Mouse (Mus musculus): ENCODE measurements around the gene Gm3625.

Gm3625 gene

DNA sequence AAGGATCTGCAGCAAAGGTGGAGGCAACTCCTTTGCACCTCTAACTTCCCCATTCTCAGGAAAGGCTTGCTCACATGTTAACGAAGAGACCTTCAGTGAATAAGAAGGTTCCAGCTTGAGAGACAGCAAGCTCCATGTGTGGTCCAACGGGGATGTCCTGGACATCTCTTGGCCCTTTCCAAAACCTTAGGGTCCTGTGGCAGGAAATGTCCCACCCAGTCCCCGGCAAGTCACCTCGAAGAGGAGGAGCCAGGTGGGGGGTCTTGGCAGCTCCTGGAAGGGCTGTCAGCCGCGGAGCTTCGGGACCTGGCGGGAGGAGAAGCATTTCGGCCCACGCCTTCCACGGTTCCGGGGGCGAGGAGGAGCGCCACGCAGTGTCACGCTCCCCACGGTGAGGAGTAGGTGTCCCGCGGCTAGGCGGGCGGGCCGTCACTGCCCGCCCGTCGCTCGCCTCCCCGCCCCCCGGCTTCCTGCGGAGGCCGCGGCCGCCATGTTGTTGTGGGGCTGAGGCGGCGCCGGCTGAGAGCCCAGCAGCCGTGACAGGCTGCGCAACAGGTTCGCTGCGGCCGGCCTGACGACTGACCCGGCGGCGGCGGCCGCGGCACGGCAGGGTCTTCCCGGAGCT, at the start of gene Gm3625, which contains the start of gene Itsn2:
Gene Gm3625, minus strand, starts transcription at position 387 of the 625 bp plus-strand sequence.
Gene Itsn2, plus strand, starts transcription at position 98 of the 625 bp plus-strand sequence.
- peak; percentile 51 for DNase-seq (ENCODE audit: low spot score)

DNA sequence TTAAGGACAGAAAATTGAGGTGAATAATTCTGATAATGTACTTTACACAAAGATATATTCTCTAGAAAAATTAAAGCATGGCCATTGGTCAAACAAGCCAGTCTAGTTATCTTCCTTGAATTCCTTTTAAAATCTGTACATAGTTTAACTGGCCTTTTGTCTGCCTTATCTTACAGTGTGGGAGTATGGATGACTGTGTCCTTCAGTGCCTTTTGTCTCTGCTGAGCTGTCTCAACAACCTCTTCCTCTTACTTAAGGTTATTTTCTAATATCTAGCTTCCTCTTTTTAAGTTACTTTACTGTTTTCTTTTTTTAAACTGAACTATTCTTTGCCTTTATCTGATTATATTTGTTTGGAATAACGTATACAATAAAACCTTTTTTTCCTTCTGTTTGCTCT, 48.0 kb upstream of the Gm3625 start:
- DNase-seq (ENCODE audit: low spot score) = no peak

DNA sequence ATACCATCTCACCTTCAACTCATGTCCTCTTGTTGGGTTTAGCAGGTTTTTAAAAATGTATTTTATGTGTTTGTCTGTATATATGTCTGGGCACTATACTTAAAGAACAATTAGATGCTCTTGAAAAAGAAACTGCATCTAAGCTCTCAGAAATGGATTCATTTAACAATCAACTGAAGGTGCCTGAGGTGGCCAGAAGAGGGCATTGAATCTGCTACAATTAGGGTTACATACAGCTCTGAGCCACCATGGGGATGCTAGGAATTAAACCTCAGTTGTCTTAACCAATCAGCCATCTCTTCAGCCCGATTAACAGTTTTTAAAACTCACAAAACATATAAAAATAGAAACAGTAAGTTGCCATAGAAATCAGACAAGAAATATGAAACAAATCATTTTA, 45.7 kb upstream of the Gm3625 start:
- DNase-seq (ENCODE audit: low spot score) = no peak

DNA sequence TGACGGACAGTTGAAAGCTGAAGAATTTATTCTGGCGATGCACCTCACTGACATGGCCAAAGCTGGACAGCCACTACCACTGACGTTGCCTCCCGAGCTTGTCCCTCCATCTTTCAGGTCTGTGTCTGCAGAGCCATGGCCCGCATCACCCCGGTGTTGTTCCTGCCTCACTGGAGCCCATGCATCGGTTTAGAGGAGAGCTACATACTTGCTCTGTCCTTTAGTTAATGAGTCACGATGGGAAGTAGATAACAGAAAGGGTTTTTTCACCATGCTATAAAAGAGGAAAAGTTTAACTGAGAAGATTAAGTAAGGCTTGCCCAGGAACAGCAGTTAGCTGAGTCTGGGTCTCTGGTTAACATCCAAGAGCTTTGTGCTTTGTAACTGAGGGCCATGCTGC, 40.2 kb upstream of the Gm3625 start:
- no peak for DNase-seq (ENCODE audit: low spot score)

DNA sequence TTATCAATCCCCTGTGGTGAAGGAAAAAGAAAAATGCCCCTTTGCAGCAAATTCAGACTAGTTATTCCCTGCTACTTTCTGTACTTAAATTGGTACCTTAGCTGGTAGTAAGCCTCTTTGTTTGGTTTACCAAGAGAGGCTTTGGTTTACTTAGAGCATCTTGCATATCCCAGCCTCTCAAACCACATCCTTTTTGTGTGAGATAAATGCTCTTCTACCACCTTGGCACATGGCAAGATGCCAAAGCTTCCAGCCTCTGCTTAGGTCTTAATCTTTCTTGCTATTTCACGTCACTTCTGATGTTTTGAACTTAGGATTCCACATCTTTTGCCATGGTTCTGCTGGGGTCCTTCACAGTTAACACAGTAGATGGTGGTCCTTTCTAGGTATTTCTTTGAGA, 31.5 kb upstream of the Gm3625 start:
- DNase-seq (ENCODE audit: low spot score) = no peak

DNA sequence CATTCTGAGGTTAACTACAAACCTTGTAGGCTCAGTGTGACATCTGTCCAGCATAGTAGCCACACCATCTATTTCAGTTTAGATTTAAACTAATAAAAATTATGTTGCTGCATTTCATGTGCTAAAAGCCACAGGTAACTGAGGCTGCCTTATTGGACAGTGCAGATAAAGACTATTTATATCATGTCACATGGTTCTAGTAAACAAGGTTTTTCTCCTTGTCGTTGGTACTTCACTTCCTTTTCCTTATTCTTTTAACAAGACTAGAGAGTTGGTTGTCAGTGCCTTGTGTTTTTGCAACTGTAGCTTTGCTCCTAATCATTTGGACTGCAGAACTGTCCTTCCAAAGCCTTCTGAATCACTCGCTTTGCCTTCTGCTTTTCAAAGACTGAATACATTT, 22.0 kb upstream of the Gm3625 start:
- DNase-seq (ENCODE audit: low spot score) = no peak

DNA sequence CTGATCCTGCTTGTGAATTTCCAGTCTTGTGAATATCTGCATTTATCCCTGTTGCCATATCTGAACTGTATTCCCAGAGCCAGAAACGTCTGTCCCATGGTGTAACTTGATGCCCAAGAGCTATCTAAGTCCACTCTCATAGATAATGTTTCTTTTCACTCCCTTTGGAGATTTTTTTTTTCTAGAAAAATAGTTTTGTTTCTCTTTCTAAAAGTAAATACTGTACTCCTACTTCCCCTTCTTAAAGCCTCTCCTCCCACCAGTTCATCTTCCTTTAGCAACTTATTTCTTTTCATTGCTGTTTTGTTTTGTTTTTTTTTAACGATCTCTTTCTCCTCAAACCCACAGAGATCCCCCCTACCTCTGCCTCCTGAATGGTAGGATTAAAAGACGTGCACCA, 13.9 kb upstream of the Gm3625 start:
- DNase-seq (ENCODE audit: low spot score) = no peak

DNA sequence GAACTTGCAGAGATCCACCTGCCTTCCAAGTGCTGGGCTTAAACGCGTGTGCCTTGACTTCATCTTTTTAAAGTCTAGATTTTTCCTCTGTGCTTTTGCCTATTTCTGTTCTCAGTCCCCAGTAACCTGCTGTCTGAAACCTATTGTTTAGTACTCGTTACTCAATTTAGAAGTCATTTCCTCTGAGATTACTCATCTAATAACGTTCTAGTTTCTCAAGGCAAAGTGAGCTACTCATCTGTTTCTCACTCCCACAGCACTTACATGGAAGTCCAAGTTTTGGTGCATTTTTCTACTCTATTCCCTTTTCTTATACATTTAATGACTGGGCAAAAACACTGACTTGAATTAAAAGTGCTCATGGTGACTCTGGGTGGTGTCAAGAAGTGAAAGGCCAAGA, 7.0 kb upstream of the Gm3625 start:
- DNase-seq (ENCODE audit: low spot score) = no peak

DNA sequence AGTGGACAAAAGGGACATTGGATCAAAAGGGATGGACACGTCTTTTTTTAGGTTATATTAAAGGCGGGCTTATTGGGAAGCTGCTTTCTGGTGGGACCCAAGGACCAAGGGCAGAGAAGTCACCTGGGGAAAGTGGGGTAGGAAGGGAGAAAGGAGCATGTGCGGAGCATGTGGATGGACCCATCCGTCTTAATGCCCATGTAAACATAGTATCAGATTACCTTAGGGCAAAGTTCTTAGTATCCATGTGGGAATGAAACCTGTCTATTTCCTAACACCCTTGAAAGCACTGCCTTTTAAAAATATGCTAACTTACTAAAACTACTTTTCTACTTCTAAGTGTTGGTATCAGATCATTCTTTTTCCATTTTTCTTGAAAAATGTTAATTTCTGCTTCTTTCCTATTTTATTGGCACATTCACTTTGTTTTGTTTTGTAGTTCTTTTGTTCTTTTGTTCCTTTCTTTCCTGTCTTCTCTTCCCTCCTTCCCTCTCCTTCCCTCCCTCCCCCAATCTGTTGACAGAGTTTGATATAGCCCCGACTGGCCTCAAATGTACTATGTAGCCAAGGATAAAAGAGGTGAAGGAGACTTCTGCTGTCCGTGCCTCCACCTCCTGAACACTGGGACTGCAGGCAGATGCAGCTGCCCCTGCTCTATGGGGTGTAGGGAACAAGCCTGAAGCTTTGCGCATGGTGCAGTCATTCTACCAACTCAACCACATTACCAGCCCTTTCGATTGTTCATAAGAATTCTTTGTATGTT, 6.1 kb upstream of the Gm3625 start:
- no peak for DNase-seq (ENCODE audit: low spot score)

DNA sequence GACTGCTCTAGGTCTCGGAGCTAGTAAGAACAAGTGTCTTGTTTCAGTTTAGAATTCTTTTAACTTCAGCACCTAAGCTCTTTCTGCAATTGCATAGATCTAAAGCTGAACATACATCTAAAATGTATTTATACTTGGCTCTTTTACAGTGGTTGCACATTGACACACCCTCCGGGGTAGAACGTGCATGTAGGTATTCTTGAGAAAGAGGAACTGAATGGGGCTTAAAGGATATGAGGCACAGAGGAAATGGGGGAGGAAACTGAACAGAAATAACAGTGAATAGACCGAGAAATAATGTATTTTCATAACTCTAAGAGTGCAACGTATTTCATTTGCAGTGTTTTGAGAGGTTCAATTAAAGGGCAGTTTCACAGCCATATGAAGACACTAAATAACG, 2.3 kb upstream of the Gm3625 start:
- no peak for DNase-seq (ENCODE audit: low spot score)

DNA sequence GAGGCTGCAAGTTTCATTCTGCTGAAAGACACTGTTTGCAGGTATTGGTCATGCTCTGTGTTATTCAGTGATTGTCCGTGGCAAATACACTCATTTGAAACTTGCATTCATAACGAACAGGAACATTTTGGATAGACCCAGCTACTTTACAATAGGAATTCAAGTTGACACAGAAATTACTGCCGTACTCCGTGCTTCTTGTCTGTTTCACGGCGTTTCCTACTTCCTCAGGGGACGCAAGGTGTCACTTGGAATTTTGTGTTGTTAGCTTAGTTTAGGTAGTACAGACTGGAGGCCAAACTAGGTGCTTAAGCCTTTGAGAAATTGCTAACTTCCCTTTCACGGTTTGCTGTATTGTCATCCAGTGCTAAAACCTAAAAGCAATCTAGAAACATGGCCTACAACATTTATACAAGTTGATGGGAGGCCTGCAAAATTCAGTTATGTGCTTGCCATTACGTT, 1.2 kb upstream of the Gm3625 start:
- DNase-seq (ENCODE audit: low spot score) = no peak

DNA sequence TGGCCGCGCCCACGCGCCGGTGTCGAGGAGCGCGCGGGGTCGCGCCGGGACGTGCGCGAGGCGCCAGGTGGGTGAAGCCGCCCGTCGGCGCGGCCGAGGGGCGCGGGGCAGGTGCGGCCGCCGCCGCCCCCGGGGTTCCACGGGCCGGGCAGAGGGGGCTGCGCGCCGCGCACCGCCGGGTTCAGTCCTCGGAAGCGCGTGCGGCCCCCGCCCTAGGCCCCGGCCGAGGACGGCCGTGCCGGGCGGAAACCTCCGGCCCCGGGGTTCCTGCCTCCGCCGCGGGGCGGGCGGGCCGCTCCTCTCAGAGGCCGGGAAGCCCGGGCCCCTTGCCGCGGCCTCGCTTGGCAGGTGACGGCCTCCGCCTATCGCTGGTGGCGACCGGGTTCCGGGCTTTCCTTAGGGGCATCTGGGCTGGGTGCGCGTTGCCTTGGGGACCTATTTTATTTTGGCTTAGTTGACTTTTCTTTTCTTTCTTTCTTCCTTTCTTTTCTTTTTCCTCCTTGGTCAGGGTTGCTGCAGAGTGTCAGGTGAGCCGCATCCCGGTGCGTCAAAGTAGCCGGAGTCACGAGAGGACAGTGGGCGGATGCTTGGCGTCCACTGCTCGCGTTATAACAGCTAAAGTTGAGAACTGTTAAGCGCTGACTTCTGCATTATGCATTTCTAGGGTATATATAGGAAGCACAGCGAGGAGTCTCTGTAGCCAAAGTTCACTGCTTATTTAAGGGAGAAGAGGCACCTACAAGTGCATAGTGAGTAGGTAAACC, 621 bp upstream of the Gm3625 start:
- peak; percentile 11 for DNase-seq (ENCODE audit: low spot score)

DNA sequence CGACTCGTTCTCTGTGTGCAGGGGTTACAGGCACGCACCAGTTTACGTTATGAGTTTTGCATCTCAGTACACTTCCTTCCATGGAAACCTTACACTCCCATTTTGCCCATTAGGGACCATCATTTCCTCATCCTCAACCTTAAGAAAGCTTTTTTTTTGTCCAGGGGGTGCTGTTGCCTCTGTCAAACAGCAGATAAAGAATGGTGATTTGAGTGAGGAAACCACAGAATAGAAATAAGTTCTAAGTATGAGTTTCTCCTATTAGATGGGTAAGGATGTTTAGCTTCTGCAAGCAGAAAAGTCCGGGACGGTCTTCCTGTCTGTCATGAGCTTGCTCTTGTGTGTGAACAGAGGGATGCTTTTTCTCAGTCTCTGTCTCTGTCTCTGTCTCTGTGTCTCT, 702 bp downstream of the Gm3625 start:
- no peak for DNase-seq (ENCODE audit: low spot score)

DNA sequence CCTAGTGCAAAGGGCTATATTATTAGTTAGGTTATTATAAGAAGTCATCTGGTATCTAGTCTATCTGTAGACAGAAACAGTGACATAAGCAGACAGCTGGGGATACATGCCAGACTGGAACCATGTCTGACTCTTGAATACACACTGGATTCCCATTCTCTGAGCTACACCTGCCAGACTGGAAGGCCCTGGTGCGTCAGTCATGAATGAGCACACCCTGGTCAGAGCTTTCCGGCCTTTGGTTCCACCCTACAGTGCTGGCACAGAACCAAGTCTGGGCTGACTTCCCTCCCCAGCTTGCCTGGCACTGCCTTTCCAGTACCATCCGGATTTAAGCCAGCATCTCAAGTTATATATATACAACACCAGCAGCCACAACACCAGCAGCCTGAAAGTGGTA, 4.1 kb downstream of the Gm3625 start:
- DNase-seq (ENCODE audit: low spot score) = peak; percentile 12

DNA sequence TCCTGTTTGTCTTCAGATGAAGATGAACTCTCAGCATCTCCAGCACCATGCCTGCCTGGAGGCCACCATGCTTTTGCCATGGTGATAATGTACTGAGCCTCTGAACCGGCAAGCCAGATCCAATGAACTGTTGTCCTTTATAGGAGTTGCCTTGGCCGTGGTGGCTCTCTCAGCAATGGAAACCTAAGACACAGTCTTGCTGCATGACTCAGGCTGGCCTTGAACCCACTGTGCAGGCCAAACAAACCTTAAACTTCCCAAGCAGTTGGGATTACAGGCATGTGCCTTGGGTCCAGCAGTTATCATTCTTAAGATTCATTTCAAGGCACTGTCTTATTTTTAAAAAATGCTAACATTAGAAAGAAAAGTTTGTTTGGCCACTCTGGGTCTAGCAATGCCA, 4.9 kb downstream of the Gm3625 start:
- peak; percentile 19 for DNase-seq (ENCODE audit: low spot score)

DNA sequence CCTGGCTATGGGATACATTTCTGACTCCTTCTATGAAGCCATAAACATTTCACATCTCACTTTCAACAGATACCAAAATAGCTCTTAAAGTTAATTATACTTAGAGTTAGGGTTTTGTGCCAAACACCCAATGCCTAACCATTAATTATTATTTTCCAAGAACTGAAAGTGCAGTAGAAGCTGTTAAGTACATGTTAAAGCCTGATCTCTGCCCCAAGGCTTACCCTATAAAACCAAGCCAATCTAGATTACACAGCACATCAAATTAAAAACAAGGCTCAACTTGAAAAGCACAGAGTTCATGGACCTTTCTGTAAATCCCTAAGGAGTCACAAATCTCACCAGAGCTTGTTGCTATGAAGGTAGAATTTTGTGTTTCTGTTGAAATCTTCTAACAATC, 10.4 kb downstream of the Gm3625 start:
- DNase-seq (ENCODE audit: low spot score) = no peak

DNA sequence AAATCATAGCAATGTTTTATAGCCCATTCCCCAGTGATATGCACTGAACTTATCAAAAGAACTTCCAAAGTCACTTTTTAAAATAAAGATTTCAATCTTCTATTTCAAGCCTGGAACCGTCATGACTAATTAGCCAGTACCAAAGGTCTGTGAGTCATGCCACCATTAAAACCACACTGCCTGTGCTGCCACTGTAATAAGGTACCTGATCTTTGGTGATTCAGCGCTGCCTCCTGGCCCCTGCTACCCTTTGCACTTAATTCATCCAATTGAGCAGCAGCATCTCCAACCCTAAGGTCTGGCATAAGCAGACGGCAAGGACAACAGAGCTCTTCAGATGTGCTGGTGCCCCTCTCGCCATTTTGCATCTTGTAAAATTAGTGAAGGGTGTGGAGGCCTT, 18.7 kb downstream of the Gm3625 start:
- no peak for DNase-seq (ENCODE audit: low spot score)

DNA sequence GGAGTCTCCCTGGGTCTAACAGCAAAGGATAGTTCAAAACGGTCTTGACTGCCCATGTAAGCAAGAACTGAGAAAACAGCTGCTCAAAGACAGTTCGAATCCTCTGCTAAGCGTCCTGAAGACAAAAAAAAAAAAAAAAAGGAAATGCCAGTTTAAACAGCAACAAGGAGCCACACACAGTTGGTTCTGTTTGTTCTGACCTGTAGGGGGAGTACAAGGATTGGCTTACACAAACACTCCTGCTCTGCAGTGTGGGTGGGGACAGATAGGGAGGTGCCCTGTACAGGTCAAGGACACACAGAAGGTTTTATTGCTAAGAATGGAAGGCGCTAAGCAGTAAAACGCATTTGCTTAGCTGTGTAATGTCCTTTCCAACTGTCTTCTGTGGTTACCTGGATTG, 20.9 kb downstream of the Gm3625 start:
- DNase-seq (ENCODE audit: low spot score) = peak; percentile 39

DNA sequence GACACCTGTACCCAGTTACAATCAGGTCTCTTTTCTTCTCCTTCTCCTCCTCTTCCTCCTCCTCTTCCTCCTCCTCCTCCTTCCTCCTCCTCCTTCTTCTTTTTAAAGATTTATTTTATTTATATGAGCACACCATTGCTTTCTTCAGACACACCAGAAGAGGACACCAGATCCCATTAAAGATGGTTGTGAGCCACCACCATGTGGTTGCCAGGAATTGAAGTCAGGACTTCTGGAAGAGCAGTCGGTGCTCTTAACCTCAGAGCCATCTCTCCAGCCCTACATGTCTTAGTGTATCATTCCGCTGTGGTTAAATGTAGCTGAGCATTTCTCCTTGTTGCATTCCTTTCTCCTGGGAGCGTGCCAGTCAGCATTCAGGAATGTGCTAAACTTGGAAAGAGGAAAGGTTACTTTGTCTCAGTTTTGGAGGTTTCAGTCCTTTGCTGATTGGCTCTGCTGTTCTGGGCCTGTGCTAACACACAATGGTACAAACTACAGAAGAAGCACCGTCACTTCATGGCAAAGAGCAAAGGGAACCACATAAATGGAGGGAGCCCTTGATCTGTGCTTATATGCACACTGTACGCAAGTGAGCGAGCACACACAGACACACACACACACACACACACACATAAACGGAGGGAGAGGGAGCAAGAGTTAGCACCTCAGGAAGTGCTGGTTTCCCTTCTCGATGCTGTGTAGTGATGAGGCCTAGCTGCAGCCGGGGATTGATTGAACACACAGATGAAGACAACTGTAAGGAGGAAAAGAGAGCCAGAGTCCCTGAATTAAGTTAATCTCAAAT, 34.0 kb downstream of the Gm3625 start:
- DNase-seq (ENCODE audit: low spot score) = peak; percentile 7

DNA sequence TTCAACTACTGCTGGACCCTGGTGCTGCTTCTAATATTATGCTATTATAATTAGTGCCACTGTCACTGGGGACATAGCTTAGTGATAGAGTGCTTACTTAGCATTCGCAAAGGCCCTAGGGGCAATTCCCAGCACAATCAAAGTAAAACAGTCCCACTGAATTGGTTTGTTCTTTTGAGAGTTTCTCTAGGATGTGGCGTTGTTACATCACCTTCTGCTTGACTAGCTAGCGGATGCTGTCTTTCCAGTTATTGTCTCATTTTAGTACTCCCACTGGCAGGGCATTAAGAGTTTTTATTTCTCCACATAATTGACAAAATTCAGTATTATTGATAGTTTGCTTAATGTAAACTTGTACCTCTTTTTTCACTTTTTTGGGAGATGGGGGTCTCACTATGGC, 34.7 kb downstream of the Gm3625 start:
- no peak for DNase-seq (ENCODE audit: low spot score)

DNA sequence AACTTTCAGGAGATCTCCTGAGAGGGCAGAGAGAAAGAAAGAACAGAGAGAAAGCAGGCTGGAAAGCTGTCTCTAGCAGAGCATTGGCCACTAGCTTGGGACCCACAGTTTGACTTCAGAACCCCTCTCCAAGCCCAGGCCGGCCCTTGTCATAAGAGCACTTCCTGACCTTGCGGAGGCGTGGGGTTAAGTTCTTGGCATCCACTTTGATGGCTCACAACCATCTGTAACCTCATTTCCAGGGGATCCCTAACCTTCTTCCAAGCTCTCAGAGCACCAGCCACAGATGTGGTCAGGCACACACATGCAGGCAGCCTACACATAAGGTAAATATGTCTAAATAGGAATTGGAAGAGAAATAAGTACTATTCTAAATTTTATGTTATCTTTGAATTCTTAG, 35.3 kb downstream of the Gm3625 start:
- no peak for DNase-seq (ENCODE audit: low spot score)

DNA sequence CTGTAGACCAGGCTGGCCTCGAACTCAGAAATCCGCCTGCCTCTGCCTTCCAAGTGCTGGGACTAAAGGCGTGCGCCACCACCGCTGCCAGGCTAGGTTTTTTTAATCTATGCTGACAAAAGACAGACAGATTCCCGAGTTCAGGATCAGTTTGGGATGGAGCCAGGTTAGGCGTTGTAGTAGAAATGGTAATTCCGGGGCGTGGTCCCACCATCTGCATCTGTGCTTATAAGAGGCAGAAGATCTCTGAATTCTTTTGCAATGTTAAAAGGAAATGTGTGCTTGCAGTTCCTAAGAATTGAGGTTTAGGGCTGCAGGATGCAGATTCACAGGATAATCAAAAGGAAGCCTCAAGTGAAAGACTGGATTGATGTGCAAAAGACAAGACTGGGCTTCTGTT, 35.8 kb downstream of the Gm3625 start:
- no peak for DNase-seq (ENCODE audit: low spot score)
